Mouse (Mus musculus) olfactory bulb, adult 2 months (tissue): Measurements from ENCODE around the gene Cdc34.

Source experiments
- CTCF ChIP-seq: fragments of 200-500 bp; IDR thresholded peaks from 2 replicates; pipeline ENCODE4 v1.5.1; 2012; ENCODE audit warnings: low read depth, mild to moderate bottlenecking, low read length, moderate library complexity; ENCODE audit not compliant: insufficient read depth
- POLR2A ChIP-seq: fragments of 200-500 bp; IDR thresholded peaks from 2 replicates; pipeline ENCODE4 v1.6.1; 2012; ENCODE audit warnings: mild to moderate bottlenecking, low read depth, low read length, moderate library complexity; ENCODE audit not compliant: insufficient read depth

DNA sequence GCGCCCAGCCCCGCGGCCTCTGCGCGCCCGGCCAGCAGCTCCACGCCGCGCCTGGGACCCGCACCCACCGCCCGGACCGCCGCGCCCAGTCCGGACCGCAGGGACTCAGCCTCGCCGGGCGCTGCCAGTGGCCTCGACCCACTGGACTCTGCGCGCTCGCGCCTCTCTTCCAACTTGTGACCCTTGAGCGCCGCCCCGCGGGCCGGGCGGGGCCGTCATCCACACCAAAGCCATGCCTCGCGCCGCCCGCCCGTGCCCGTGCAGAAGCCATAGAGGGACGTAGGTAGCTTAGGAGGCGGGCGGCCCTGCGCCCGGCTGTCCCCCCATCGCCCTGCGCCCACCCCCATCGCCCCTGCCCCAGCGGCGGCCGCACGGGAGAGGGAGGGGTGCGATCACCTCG, 53.4 kb downstream of the Cdc34 start:
- TF ChIP-seq POLR2A (no peak), CTCF (no peak)
